ENCODE assay signal across 9 mouse cellular contexts in the genomic region with DNA sequence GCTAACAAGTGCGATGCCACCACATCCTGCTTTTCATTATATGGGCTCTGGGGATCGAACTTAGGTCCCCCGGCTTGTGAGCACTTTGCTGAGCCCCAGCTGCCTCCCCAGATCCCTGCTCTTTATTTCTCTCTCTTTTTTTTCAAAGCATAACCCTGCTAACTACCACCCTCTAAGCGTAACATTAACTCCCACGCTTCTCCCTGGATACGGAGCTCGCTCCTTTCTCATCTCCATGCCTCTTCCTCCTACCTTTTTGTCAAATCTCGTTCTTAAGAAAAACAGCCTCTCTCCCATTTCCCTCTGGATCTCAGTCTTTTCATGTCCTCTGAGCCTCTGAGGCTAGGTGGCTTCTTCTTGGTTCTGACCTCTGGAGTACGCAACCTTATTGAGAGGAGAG.
"Had no signal": no experiment of that assay in that cellular context is flagged by ENCODE, and none has a peak within 500 bp of the region (broad histone marks: within the 10 kb centered on the region; RNA-seq: fewer than 3 reads in every experiment).

No protein-coding gene starts in this region.

- H3K4me1 ChIP-seq: midbrain, embryonic 12.5 days; neural tube, embryonic 15.5 days had no signal

- H3K4me3 ChIP-seq: intestine, embryonic 15.5 days; kidney, embryonic 15.5 days; left cerebral cortex, adult 2 months; limb, embryonic 12.5 days; midbrain, embryonic 12.5 days; neural tube, embryonic 15.5 days had no signal

- H3K27ac ChIP-seq: intestine, embryonic 15.5 days; kidney, embryonic 15.5 days; left cerebral cortex, adult 2 months; limb, embryonic 12.5 days; liver, embryonic 14.5 days; midbrain, embryonic 12.5 days; neural tube, embryonic 15.5 days had no signal

- DNase-seq: right cerebral cortex, postnatal 25 days; thymus, postnatal 4 days had no signal
